In the genomic region with DNA sequence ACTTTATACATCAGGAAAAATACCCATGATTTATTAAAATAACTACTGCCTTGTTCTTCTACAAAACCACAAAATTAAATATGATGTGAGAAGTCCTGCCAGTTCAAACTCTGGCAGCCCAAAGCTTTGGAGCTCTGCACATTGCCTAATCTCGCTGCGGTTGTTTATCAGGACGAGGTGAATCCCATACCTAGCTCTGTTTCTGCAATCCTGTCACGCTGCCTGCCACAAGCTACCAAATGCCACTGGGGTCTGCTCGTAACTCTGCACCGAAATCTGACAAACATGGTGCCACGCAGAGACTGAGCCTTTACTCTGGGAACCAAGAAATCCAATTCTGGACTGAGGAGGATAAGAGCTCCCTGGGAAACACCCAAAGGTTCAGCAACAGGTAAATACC, we compare ENCODE assay signal across 32 mouse cellular contexts. TPM values are rescaled to one million over a fixed set of nuclear protein-coding genes. Genes with fewer than 3 reads are reported as not detected.
DNase-seq lines count a peak whose midpoint lies in the region; ATAC-seq lines count a peak whose summit lies in the region.
"Had no signal": no experiment of that assay in that cellular context is flagged by ENCODE, and none has a peak within 500 bp of the region (broad histone marks: within the 10 kb centered on the region; RNA-seq: fewer than 3 reads in every experiment).

No protein-coding gene starts in this region.

- H3K27me3 ChIP-seq in heart, embryonic 11.5 days (ENCODE audit: control insufficient read depth, insufficient read depth, low read length), result no peaks in the 10 kb centered on the region
- no peaks in the 10 kb centered on the region for H3K27me3 ChIP-seq in liver, embryonic 15.5 days
- H3K27me3 ChIP-seq: embryonic facial prominence, embryonic 13.5 days; heart, embryonic 15.5 days; hindbrain, embryonic 13.5 days; limb, embryonic 12.5 days; neural tube, embryonic 12.5 days; Patski had no signal

- no peak overlapping the region for H3K27ac ChIP-seq in heart, embryonic 11.5 days (ENCODE audit: low read depth, low read length)
- peak overlapping the region; percentile 38; the same call in 1 of the 2 replicates for H3K27ac ChIP-seq in liver, embryonic 15.5 days (replicated peaks)
- H3K27ac ChIP-seq: embryonic facial prominence, embryonic 13.5 days; heart, embryonic 15.5 days; hindbrain, embryonic 13.5 days; limb, embryonic 12.5 days; neural tube, embryonic 12.5 days; stomach, postnatal 0 days had no signal

- H3K36me3 ChIP-seq in heart, embryonic 11.5 days (ENCODE audit: control insufficient read depth, insufficient read depth, low read length), result no peaks in the 10 kb centered on the region
- peaks cover 45% of the 10 kb centered on the region for H3K36me3 ChIP-seq in liver, embryonic 15.5 days (replicated peaks)
- H3K36me3 ChIP-seq: embryonic facial prominence, embryonic 13.5 days; heart, embryonic 15.5 days; hindbrain, embryonic 13.5 days; limb, embryonic 12.5 days; neural tube, embryonic 12.5 days had no signal

- H3K9me3 ChIP-seq in heart, embryonic 11.5 days (replicated peaks; ENCODE audit: control insufficient read depth, low read length), result no peaks in the 10 kb centered on the region
- H3K9me3 ChIP-seq in liver, embryonic 15.5 days (replicated peaks), result no peaks in the 10 kb centered on the region
- H3K9me3 ChIP-seq: embryonic facial prominence, embryonic 13.5 days; G1E; heart, embryonic 15.5 days; hindbrain, embryonic 13.5 days; limb, embryonic 12.5 days; neural tube, embryonic 12.5 days had no signal

- no peak overlapping the region for H3K9ac ChIP-seq in heart, embryonic 11.5 days (ENCODE audit: low read depth, low read length)
- no peak overlapping the region for H3K9ac ChIP-seq in liver, embryonic 15.5 days
- H3K9ac ChIP-seq: embryonic facial prominence, embryonic 13.5 days; heart, embryonic 15.5 days; hindbrain, embryonic 13.5 days; limb, embryonic 12.5 days; neural tube, embryonic 12.5 days had no signal

- DNase-seq in heart, adult 11 months, result peak; percentile 79
- DNase-seq in right cerebral cortex, postnatal 10 days (ENCODE audit: low spot score in 2 of 2), result no peak
- no peak for DNase-seq in lung, postnatal 4 days
- DNase-seq: adrenal gland, postnatal 10 days; cerebellum, adult 11 months; cerebellum, adult 9-10 months; cerebellum, postnatal 36 days; heart, postnatal 4 days; kidney, adult 18-20 months; layer of hippocampus, adult 9-11 months; lung, adult 18-20 months; right cerebral cortex, adult 18-20 months; right cerebral cortex, postnatal 4 days; thymus, adult 18-20 months; thymus, postnatal 25 days had no signal

- H3K4me1 ChIP-seq in heart, embryonic 11.5 days (ENCODE audit: control insufficient read depth, insufficient read depth, low read length), result peaks cover 11% of the 10 kb centered on the region; the same call in 1 of the 2 replicates
- H3K4me1 ChIP-seq in liver, embryonic 15.5 days (replicated peaks), result peaks cover 87% of the 10 kb centered on the region

- H3K4me3 ChIP-seq in heart, embryonic 11.5 days (ENCODE audit: low read depth, low read length), result no peak overlapping the region
- no peak overlapping the region for H3K4me3 ChIP-seq in liver, embryonic 15.5 days (replicated peaks)
- H3K4me3 ChIP-seq: embryonic facial prominence, embryonic 13.5 days; erythroblast, embryonic 14.5 days; heart, embryonic 15.5 days; hindbrain, embryonic 13.5 days; limb, embryonic 12.5 days; neural tube, embryonic 12.5 days had no signal

- ATAC-seq in heart, embryonic 11.5 days (replicated peaks; ENCODE audit: insufficient number of reproducible peaks, low FRiP score, low TSS enrichment), result no peak
- peak; percentile 36 for ATAC-seq in granulocyte monocyte progenitor cell, adult 5-6 weeks (replicated peaks; ENCODE audit: poor library complexity, severe bottlenecking)
- ATAC-seq in liver, embryonic 15.5 days (ENCODE audit: insufficient read depth), result no peak
- peak; percentile 75 for ATAC-seq in megakaryocyte-erythroid progenitor cell, adult 5-6 weeks (replicated peaks; ENCODE audit: low FRiP score, low TSS enrichment, poor library complexity, severe bottlenecking)
- ATAC-seq: forebrain, embryonic 16.5 days; lung, postnatal 0 days; midbrain, embryonic 16.5 days; Patski had no signal

- WGBS in heart, embryonic 11.5 days (ENCODE audit: insufficient replicate concordance), result 72% methylated on average over 7 of the region's 7 CpGs
- WGBS in liver, embryonic 15.5 days (ENCODE audit: insufficient replicate concordance), result 41% methylated on average over 7 of the region's 7 CpGs

- no peak overlapping the region for H3K4me2 ChIP-seq in heart, embryonic 11.5 days
- H3K4me2 ChIP-seq in liver, embryonic 15.5 days, result peak overlapping the region; percentile 92; the same call in 1 of the 2 replicates
- H3K4me2 ChIP-seq: embryonic facial prominence, embryonic 13.5 days; heart, embryonic 15.5 days; hindbrain, embryonic 13.5 days; limb, embryonic 12.5 days; midbrain, embryonic 11.5 days; neural tube, embryonic 12.5 days had no signal

RNA-seq across cellular contexts. Expression of a gene that starts 9.6 kb away (rescaled TPM):
- polyA plus RNA-seq in heart, embryonic 11.5 days (2014; fragmentation: Nextera tagmentation; extraction: Ambion mirVana), result 23.6 and 24.4 TPM in 2 replicates
- total RNA-seq in granulocyte monocyte progenitor cell, adult 5-6 weeks (2014; fragmentation: Nextera tagmentation), result 37.5 and 39.6 TPM in 2 replicates
- 75.2 and 76.0 TPM in 2 replicates for total RNA-seq in granulocyte monocyte progenitor cell, adult 5-6 weeks (2017)
- polyA plus RNA-seq in liver, embryonic 15.5 days (2015; fragmentation: Nextera tagmentation; extraction: Ambion mirVana), result 28.9 and 29.2 TPM in 2 replicates
- total RNA-seq in megakaryocyte-erythroid progenitor cell, adult 5-6 weeks (2014; fragmentation: Nextera tagmentation), result 45.9 and 52.1 TPM in 2 replicates
- 81.6 and 90.4 TPM in 2 replicates for total RNA-seq in megakaryocyte-erythroid progenitor cell, adult 5-6 weeks (2017)

RNA-seq across cellular contexts. Expression of a gene that starts 36.0 kb away (rescaled TPM):
- 614 and 628 TPM in 2 replicates for polyA plus RNA-seq in heart, embryonic 11.5 days (2014; fragmentation: Nextera tagmentation; extraction: Ambion mirVana)
- 960 and 1,103 TPM in 2 replicates for total RNA-seq in granulocyte monocyte progenitor cell, adult 5-6 weeks (2014; fragmentation: Nextera tagmentation)
- 140 and 187 TPM in 2 replicates for total RNA-seq in granulocyte monocyte progenitor cell, adult 5-6 weeks (2017)
- polyA plus RNA-seq in liver, embryonic 15.5 days (2015; fragmentation: Nextera tagmentation; extraction: Ambion mirVana), result 368 and 453 TPM in 2 replicates
- total RNA-seq in megakaryocyte-erythroid progenitor cell, adult 5-6 weeks (2014; fragmentation: Nextera tagmentation), result 858 and 1,123 TPM in 2 replicates
- 286 and 317 TPM in 2 replicates for total RNA-seq in megakaryocyte-erythroid progenitor cell, adult 5-6 weeks (2017)

Comparison
In these comparisons a context has a peak if more than half of its experiments do, and no peak if none do; other contexts are left out.
1. ATAC-seq: peak in granulocyte monocyte progenitor cell, adult 5-6 weeks (single experiment) and megakaryocyte-erythroid progenitor cell, adult 5-6 weeks (single experiment); none in heart, embryonic 11.5 days (single experiment) and liver, embryonic 15.5 days (single experiment).